Mouse (Mus musculus) retina, postnatal 7 days (tissue): ENCODE measurements around the gene Gm11099.

Experiments
- DNase-seq: peaks from one replicate; pipeline ENCODE4 v3.0.0-alpha.2; 2012; ENCODE audit warnings: low read depth, low spot score

Gene Gm11099

GRCm38 (mm10) chr2:58859134-58859533 lies at the start of gene Gm11099:
Gm11099 (plus strand) TSS chr2:58859434.
- DNase-seq, result no peak

GRCm38 (mm10) chr2:58812941-58813340 lies 46.3 kb upstream of the Gm11099 start:
- no peak for DNase-seq

- no peak for DNase-seq
Observed at GRCm38 (mm10) chr2:58828910-58829600, 30.2 kb upstream of the Gm11099 start.

- DNase-seq, result no peak
Observed at GRCm38 (mm10) chr2:58829981-58830742, 29.1 kb upstream of the Gm11099 start.

GRCm38 (mm10) chr2:58832253-58832980 lies 26.8 kb upstream of the Gm11099 start:
- DNase-seq, result no peak

- DNase-seq, result no peak
Observed at GRCm38 (mm10) chr2:58841021-58841420, 18.2 kb upstream of the Gm11099 start.

GRCm38 (mm10) chr2:58842443-58842842 lies 16.8 kb upstream of the Gm11099 start:
- DNase-seq, result no peak

GRCm38 (mm10) chr2:58844499-58844898 lies 14.7 kb upstream of the Gm11099 start:
- no peak for DNase-seq

GRCm38 (mm10) chr2:58879876-58880275 lies 20.6 kb downstream of the Gm11099 start:
- no peak for DNase-seq

- DNase-seq, result no peak
Observed at GRCm38 (mm10) chr2:58905057-58905456, 45.8 kb downstream of the Gm11099 start.

- no peak for DNase-seq
Observed at GRCm38 (mm10) chr2:58906814-58907516, 47.7 kb downstream of the Gm11099 start.

- DNase-seq, result no peak
Observed at GRCm38 (mm10) chr2:58912339-58912738, 53.1 kb downstream of the Gm11099 start.

- DNase-seq, result no peak
Observed at GRCm38 (mm10) chr2:58918351-58918750, 59.1 kb downstream of the Gm11099 start.

GRCm38 (mm10) chr2:58925551-58925950 lies 66.3 kb downstream of the Gm11099 start:
- no peak for DNase-seq

- DNase-seq, result no peak
Observed at GRCm38 (mm10) chr2:58941361-58941760, 82.1 kb downstream of the Gm11099 start.

GRCm38 (mm10) chr2:58948796-58949195 lies 89.6 kb downstream of the Gm11099 start:
- no peak for DNase-seq

GRCm38 (mm10) chr2:58952101-58952500 lies 92.9 kb downstream of the Gm11099 start:
- no peak for DNase-seq

- DNase-seq, result no peak
Observed at GRCm38 (mm10) chr2:58956351-58956750, 97.1 kb downstream of the Gm11099 start.

- no peak for DNase-seq
Observed at GRCm38 (mm10) chr2:58956770-58957300, 97.6 kb downstream of the Gm11099 start.
